Mouse (Mus musculus): ENCODE data around the gene Ttc7. TPM values are rescaled to one million over a fixed set of nuclear protein-coding genes. Genes with fewer than 3 reads are reported as not detected.

The Ttc7 gene
- total and polyA plus RNA-seq, 3 experiments: 22.8 to 42.4 TPM; not detected in 1

GRCm38 (mm10) chr17:87367228-87367627 is 84.5 kb downstream of the Ttc7 start:
- no peak overlapping the region for H3K4me3 ChIP-seq (ENCODE audit: control insufficient read depth in 1 of 2, insufficient read depth in 1 of 2, low read depth in 2 of 2, low read length in 2 of 2)
- DNase-seq (ENCODE audit: low read depth, low spot score): no peak
- no peak overlapping the region for H3K27ac ChIP-seq (ENCODE audit: control insufficient read depth, low read depth, low read length)
- H3K4me1 ChIP-seq (ENCODE audit: control insufficient read depth in 1 of 2, insufficient read depth in 2 of 2, low read length in 2 of 2): peaks cover 0 to 4% of the 10 kb centered on the region in 2 experiments; a peak in 2 of 4 replicates
- TF ChIP-seq MYB (IDR thresholded peaks at IDR 0.05; ENCODE audit: low read depth, low read length): no peak
- no peak for TF ChIP-seq TAL1 (IDR thresholded peaks at IDR 0.05; ENCODE audit: low read length)
- no peak for TF ChIP-seq ELF1 (IDR thresholded peaks at IDR 0.05; ENCODE audit: low read depth, low read length)
- TF ChIP-seq SIN3A (IDR thresholded peaks at IDR 0.05; ENCODE audit: low read length): no peak
- TF ChIP-seq MYC (IDR thresholded peaks at IDR 0.05; ENCODE audit: low read depth, low read length): no peak
- TF ChIP-seq HCFC1 (IDR thresholded peaks at IDR 0.05; ENCODE audit: low read depth, low read length): no peak
- TF ChIP-seq CHD1 (IDR thresholded peaks at IDR 0.05; ENCODE audit: low read depth, low read length): no peak
- TF ChIP-seq GABPA (IDR thresholded peaks at IDR 0.05; ENCODE audit: low read depth, low read length): no peak
- no peak for TF ChIP-seq CTCF (IDR thresholded peaks at IDR 0.05 in 2 of 3, conservative IDR thresholded peaks at IDR 0.05 in 1 of 3; ENCODE audit: control insufficient read depth in 1 of 3, insufficient read depth in 1 of 3, low read depth in 2 of 3, low read length in 3 of 3, poor library complexity in 1 of 3, severe bottlenecking in 1 of 3)
- TF ChIP-seq RCOR1 (IDR thresholded peaks at IDR 0.05; ENCODE audit: low read depth, low read length): no peak
- TF ChIP-seq POLR2AphosphoS5 (IDR thresholded peaks at IDR 0.05; ENCODE audit: borderline replicate concordance, low read depth, low read length): no peak
- TF ChIP-seq SMC3 (IDR thresholded peaks at IDR 0.05; ENCODE audit: low read depth, low read length): no peak
- no peak for TF ChIP-seq ZNF384 (IDR thresholded peaks at IDR 0.05; ENCODE audit: low read depth, low read length)
- TF ChIP-seq USF1 (IDR thresholded peaks at IDR 0.05; ENCODE audit: low read depth, low read length): no peak
- no peak for TF ChIP-seq MAX (IDR thresholded peaks at IDR 0.05; ENCODE audit: low read length)
- TF ChIP-seq MAZ (IDR thresholded peaks at IDR 0.05; ENCODE audit: low read depth, low read length): no peak
- TF ChIP-seq UBTF (IDR thresholded peaks at IDR 0.05; ENCODE audit: borderline replicate concordance, insufficient read depth, low read depth, low read length): no peak
- TF ChIP-seq EP300 (IDR thresholded peaks at IDR 0.05; ENCODE audit: low read depth in 1 of 2, low read length in 2 of 2): no peak
- TF ChIP-seq KAT2A (conservative IDR thresholded peaks at IDR 0.05; ENCODE audit: low read depth, low read length): no peak
- TF ChIP-seq NELFE (IDR thresholded peaks at IDR 0.05; ENCODE audit: low read depth, low read length): no peak
- H3K27me3 ChIP-seq (ENCODE audit: control insufficient read depth in 1 of 2, insufficient read depth in 2 of 2, low read length in 2 of 2): no peaks in the 10 kb centered on the region
- no peak overlapping the region for H3K9ac ChIP-seq (ENCODE audit: control insufficient read depth, low read depth, low read length, poor library complexity, severe bottlenecking)
- H3K79me2 ChIP-seq (ENCODE audit: control insufficient read depth, insufficient read depth, low read length, poor library complexity): no peaks in the 10 kb centered on the region
- H3K36me3 ChIP-seq (ENCODE audit: control insufficient read depth in 1 of 2, insufficient read depth in 2 of 2, low read length in 2 of 2): no peaks in the 10 kb centered on the region
- H3K9me3 ChIP-seq (replicated peaks; ENCODE audit: insufficient read depth, low read length): no peaks in the 10 kb centered on the region

- Histone ChIP-seq H3K36me3 (ENCODE audit: control insufficient read depth in 1 of 2, insufficient read depth in 2 of 2, low read length in 2 of 2) (no peaks in the 10 kb centered on the region), H3K4me1 (ENCODE audit: control insufficient read depth in 1 of 2, insufficient read depth in 2 of 2, low read length in 2 of 2) (peaks cover 0 to 4% of the 10 kb centered on the region in 2 experiments; a peak in 2 of 4 replicates), H3K79me2 (ENCODE audit: control insufficient read depth, insufficient read depth, low read length, poor library complexity) (no peaks in the 10 kb centered on the region), H3K27ac (ENCODE audit: control insufficient read depth, low read depth, low read length) (no peak overlapping the region), H3K9me3 (replicated peaks; ENCODE audit: insufficient read depth, low read length) (no peaks in the 10 kb centered on the region), H3K4me3 (ENCODE audit: control insufficient read depth in 1 of 2, insufficient read depth in 1 of 2, low read depth in 2 of 2, low read length in 2 of 2) (no peak overlapping the region), H3K9ac (ENCODE audit: control insufficient read depth, low read depth, low read length, poor library complexity, severe bottlenecking) (no peak overlapping the region), H3K27me3 (ENCODE audit: control insufficient read depth in 1 of 2, insufficient read depth in 2 of 2, low read length in 2 of 2) (no peaks in the 10 kb centered on the region)
- TF ChIP-seq MAX (IDR thresholded peaks at IDR 0.05; ENCODE audit: low read length) (no peak), CHD2 (IDR thresholded peaks at IDR 0.05; ENCODE audit: low read length) (no peak), BHLHE40 (IDR thresholded peaks at IDR 0.05; ENCODE audit: borderline replicate concordance, low read depth, low read length) (no peak), MYB (IDR thresholded peaks at IDR 0.05; ENCODE audit: low read depth, low read length) (no peak), CTCF (IDR thresholded peaks at IDR 0.05 in 2 of 3, conservative IDR thresholded peaks at IDR 0.05 in 1 of 3; ENCODE audit: control insufficient read depth in 1 of 3, insufficient read depth in 1 of 3, low read depth in 2 of 3, low read length in 3 of 3, poor library complexity in 1 of 3, severe bottlenecking in 1 of 3) (no peak), UBTF (IDR thresholded peaks at IDR 0.05; ENCODE audit: borderline replicate concordance, insufficient read depth, low read depth, low read length) (no peak), NRF1 (IDR thresholded peaks at IDR 0.05; ENCODE audit: insufficient read depth, low read depth, low read length, poor library complexity, severe bottlenecking) (no peak), POLR2A (IDR thresholded peaks at IDR 0.05; ENCODE audit: control insufficient read depth in 1 of 2, insufficient read depth in 1 of 2, low read depth in 1 of 2, low read length in 2 of 2, poor library complexity in 1 of 2) (no peak), TBP (IDR thresholded peaks at IDR 0.05; ENCODE audit: low read depth, low read length) (no peak), MYC (IDR thresholded peaks at IDR 0.05; ENCODE audit: low read depth, low read length) (no peak)
- no peak for DNase-seq (ENCODE audit: low read depth, low spot score)
Observed at GRCm38 (mm10) chr17:87367640-87368039, 85.0 kb downstream of the Ttc7 start.

All from MEL (cell line).